Mouse (Mus musculus) liver, embryonic 14.5 days (tissue): Measurements from ENCODE around the gene Prickle1. TPM values are rescaled to one million over a fixed set of nuclear protein-coding genes. Genes with fewer than 3 reads are reported as not detected.

ENCODE experiments used
- ATAC-seq: fragments of 200-750 bp; cut with Nextera tagmentation; 2 replicates; pipeline ENCODE4 v1.8.0; 2017; ENCODE audit warnings: moderate number of reproducible peaks, mild to moderate bottlenecking, moderate library complexity; ENCODE audit not compliant: insufficient read depth
- DNase-seq, 3 experiments: peaks; one replicate each; pipeline ENCODE4 v3.0.0-alpha.2; 2012 to 2013; ENCODE audit warnings: low read depth in 3 of 3, low spot score in 3 of 3
- H3K27ac ChIP-seq: fragments of 300-500 bp; sonication (generic); 2 replicates; pipeline ENCODE4 v1.5.1; 2014; ENCODE audit warnings: moderate library complexity, mild to moderate bottlenecking, control low read depth, inconsistent platforms
- H3K27me3 ChIP-seq: fragments of 300-500 bp; sonication (generic); 2 replicates; pipeline ENCODE4 v1.6.1; 2014; ENCODE audit warnings: mild to moderate bottlenecking, low read length, moderate library complexity; ENCODE audit not compliant: control insufficient read depth, insufficient read depth
- H3K36me3 ChIP-seq: fragments of 300-500 bp; sonication (generic); replicated peaks from 2 replicates; pipeline ENCODE4 v1.6.1; 2014; ENCODE audit warnings: low read depth; ENCODE audit not compliant: control insufficient read depth, insufficient read depth
- H3K4me1 ChIP-seq, 2 experiments: fragments of 200-500 bp in 1 of 2; fragments of 300-500 bp in 1 of 2; sonication (generic) in 1 of 2; replicated peaks; 2 replicates each; pipeline ENCODE4 v1.6.1; 2012 to 2014; ENCODE audit warnings: antibody characterized with exemption in 1 of 2, inconsistent platforms in 1 of 2, low read length in 1 of 2; ENCODE audit not compliant: control insufficient read depth in 2 of 2, insufficient read depth in 2 of 2
- H3K4me2 ChIP-seq: fragments of 300-500 bp; sonication (generic); 2 replicates; pipeline ENCODE4 v1.6.1; 2014; ENCODE audit warnings: low read depth, mild to moderate bottlenecking, control low read depth, moderate library complexity
- H3K4me3 ChIP-seq, 2 experiments: fragments of 200-500 bp in 1 of 2; fragments of 300-500 bp in 1 of 2; sonication (generic) in 1 of 2; 2 replicates each; pipeline ENCODE4 v1.5.1; 2012 to 2014; ENCODE audit warnings: low read depth in 2 of 2, low read length in 2 of 2, mild to moderate bottlenecking in 2 of 2, control low read depth in 1 of 2, inconsistent platforms in 1 of 2, moderate library complexity in 1 of 2; ENCODE audit not compliant: insufficient read depth in 1 of 2
- H3K9ac ChIP-seq: fragments of 300-500 bp; sonication (generic); replicated peaks from 2 replicates; pipeline ENCODE4 v1.6.1; 2014; ENCODE audit warnings: mild to moderate bottlenecking, control low read depth, moderate library complexity
- H3K9me3 ChIP-seq: fragments of 300-500 bp; sonication (generic); 2 replicates; pipeline ENCODE4 v1.6.1; 2016; ENCODE audit warnings: low read length, mixed read lengths; ENCODE audit not compliant: control insufficient read depth
- CTCF ChIP-seq: IDR thresholded peaks from 2 replicates; pipeline ENCODE4 v1.5.1; 2016; ENCODE audit warnings: antibody characterized with exemption, low read depth, control low read depth
- EP300 ChIP-seq: IDR thresholded peaks from 2 replicates; pipeline ENCODE4 v1.6.1; 2016; ENCODE audit warnings: antibody characterized with exemption, low read depth
- WGBS: fragments of 180-500 bp; shearing (Covaris S2); extraction: QIAGEN DNeasy Blood & Tissue Kit; methylation state at CpG from one replicate; pipeline ENCODE4 v1.1.7; 2014; ENCODE audit not compliant: insufficient replicate concordance; 5-methylcytosine and 5-hydroxymethylcytosine counted together
- polyA plus RNA-seq, 2 experiments: library from polyadenylated mRNA; depleted of rRNA in 1 of 2; stranded (reverse) in 1 of 2; unstranded in 1 of 2; fragments of >200 nt; fragmentation: Nextera tagmentation in 1 of 2; extraction: Ambion mirVana in 1 of 2; gene quantifications; 2 replicates each; pipeline versions ENCODE4 v1.2.1 to v1.2.3; 2012 to 2014

Prickle1 gene
- polyA plus RNA-seq, 2 experiments: 1.5 to 3.2 TPM

GRCm38 (mm10) chr15:93594888-93595698 lies 598 bp downstream of the Prickle1 start:
- Histone ChIP-seq H3K36me3 (no peaks in the 10 kb centered on the region), H3K9me3 (no peaks in the 10 kb centered on the region), H3K4me2 (peak overlapping the region; percentile 68), H3K4me1 (peaks cover 26 to 33% of the 10 kb centered on the region in 2 experiments), H3K27me3 (peaks cover 5% of the 10 kb centered on the region; the same call in 1 of the 2 replicates), H3K4me3 (peak overlapping the region; percentile 77 to 80), H3K9ac (peak overlapping the region; percentile 72), H3K27ac (no peak overlapping the region)
- ATAC-seq (peak; percentile 52; the same call in 1 of the 2 replicates), DNase-seq (peak in 1 of 3 experiments; percentile 37)
- WGBS: under 1% methylated on average over 64 of the region's 64 CpGs
- TF ChIP-seq EP300 (no peak), CTCF (no peak)

- Histone ChIP-seq H3K9me3 (no peaks in the 10 kb centered on the region), H3K36me3 (no peaks in the 10 kb centered on the region), H3K4me1 (peaks cover 26 to 33% of the 10 kb centered on the region in 2 experiments), H3K9ac (peak overlapping the region; percentile 54), H3K4me3 (peak overlapping the region; percentile 77 to 80), H3K27ac (0 out of 2 replicates have a peak overlapping the region, but pooled peaks have one; percentile 27), H3K4me2 (peak overlapping the region; percentile 68), H3K27me3 (peaks cover 5% of the 10 kb centered on the region; the same call in 1 of the 2 replicates)
- TF ChIP-seq EP300 (no peak), CTCF (no peak)
- no peak for ATAC-seq
- DNase-seq: no peak
- 19% methylated on average over 10 of the region's 10 CpGs for WGBS
Observed at GRCm38 (mm10) chr15:93594296-93594887, 1.3 kb downstream of the Prickle1 start.

GRCm38 (mm10) chr15:93592596-93592995 lies 3.1 kb downstream of the Prickle1 start:
- no peak overlapping the region for H3K9ac ChIP-seq
- no peak overlapping the region; a peak in 1 of 4 replicates for H3K4me3 ChIP-seq
- 22% methylated on average over 3 of the region's 3 CpGs for WGBS
- no peak overlapping the region for H3K27ac ChIP-seq
- no peaks in the 10 kb centered on the region for H3K36me3 ChIP-seq
- no peak for DNase-seq
- peak overlapping the region; percentile 68 for H3K4me2 ChIP-seq
- H3K9me3 ChIP-seq: no peaks in the 10 kb centered on the region
- peaks cover 26 to 33% of the 10 kb centered on the region in 2 experiments for H3K4me1 ChIP-seq
- no peak for ATAC-seq
- TF ChIP-seq CTCF: no peak
- no peak for TF ChIP-seq EP300
- H3K27me3 ChIP-seq: peaks cover 2% of the 10 kb centered on the region; the same call in 1 of the 2 replicates

GRCm38 (mm10) chr15:93591831-93592321 lies 3.8 kb downstream of the Prickle1 start:
- H3K27ac ChIP-seq: no peak overlapping the region
- peak overlapping the region; percentile 68 for H3K4me2 ChIP-seq
- H3K9ac ChIP-seq: no peak overlapping the region
- ATAC-seq (peak; percentile 11), DNase-seq (no peak)
- peaks cover 26 to 33% of the 10 kb centered on the region in 2 experiments for H3K4me1 ChIP-seq
- peak overlapping the region in 1 of 2 experiments; percentile 20; a peak in 2 of 4 replicates for H3K4me3 ChIP-seq
- 23% methylated on average over 12 of the region's 12 CpGs for WGBS
- no peaks in the 10 kb centered on the region for H3K27me3 ChIP-seq
- TF ChIP-seq EP300: no peak
- peak; percentile 41 for TF ChIP-seq CTCF
- no peaks in the 10 kb centered on the region for H3K9me3 ChIP-seq
- no peaks in the 10 kb centered on the region for H3K36me3 ChIP-seq

- H3K4me1 ChIP-seq: peaks cover 26 to 30% of the 10 kb centered on the region in 2 experiments
- no peak for ATAC-seq
- no peaks in the 10 kb centered on the region for H3K9me3 ChIP-seq
- TF ChIP-seq CTCF (no peak), EP300 (no peak)
- DNase-seq: no peak
- WGBS: 58% methylated on average over 7 of the region's 7 CpGs
- no peaks in the 10 kb centered on the region for H3K27me3 ChIP-seq
- H3K4me3 ChIP-seq: no peak overlapping the region; a peak in 1 of 4 replicates
- H3K4me2 ChIP-seq: peak overlapping the region; percentile 68
- H3K27ac ChIP-seq: no peak overlapping the region
- no peaks in the 10 kb centered on the region for H3K36me3 ChIP-seq
- H3K9ac ChIP-seq: no peak overlapping the region
Observed at GRCm38 (mm10) chr15:93591371-93591770, 4.3 kb downstream of the Prickle1 start.
